Mouse (Mus musculus) stomach, postnatal 0 days (tissue): ENCODE results near the gene Exosc6. TPM values are rescaled to one million over a fixed set of nuclear protein-coding genes. Genes with fewer than 3 reads are reported as not detected.
A peak's percentile ranks its signal among the peaks of the same experiment; 100 is the strongest.

Experiments
- ATAC-seq: fragments of 200-750 bp; cut with Nextera tagmentation; 2 replicates; pipeline ENCODE4 v1.8.0; 2017; ENCODE audit not compliant: low FRiP score, low TSS enrichment
- DNase-seq: peaks from one replicate; pipeline ENCODE4 v3.0.0-alpha.2; 2016; ENCODE audit warnings: low spot score
- H3K27ac ChIP-seq: fragments of 300-500 bp; sonication (generic); replicated peaks from 2 replicates; pipeline ENCODE4 v1.5.1; 2014; ENCODE audit warnings: mild to moderate bottlenecking, control low read depth
- H3K27me3 ChIP-seq: fragments of 300-500 bp; sonication (generic); 2 replicates; pipeline ENCODE4 v1.6.1; 2014; ENCODE audit warnings: low read length; ENCODE audit not compliant: control insufficient read depth, insufficient read depth
- H3K36me3 ChIP-seq: fragments of 300-500 bp; sonication (generic); 2 replicates; pipeline ENCODE4 v1.6.1; 2014; ENCODE audit warnings: low read length, mixed read lengths; ENCODE audit not compliant: control insufficient read depth, insufficient read depth
- H3K4me1 ChIP-seq: fragments of 300-500 bp; sonication (generic); replicated peaks from 2 replicates; pipeline ENCODE4 v1.6.1; 2014; ENCODE audit warnings: antibody characterized with exemption; ENCODE audit not compliant: control insufficient read depth, insufficient read depth
- H3K4me2 ChIP-seq: fragments of 300-500 bp; sonication (generic); replicated peaks from 2 replicates; pipeline ENCODE4 v1.6.1; 2014; ENCODE audit warnings: low read depth, mild to moderate bottlenecking, control low read depth, moderate library complexity
- H3K4me3 ChIP-seq: fragments of 300-500 bp; sonication (generic); 2 replicates; pipeline ENCODE4 v1.5.1; 2014; ENCODE audit warnings: low read depth, low read length, control low read depth
- H3K9ac ChIP-seq: fragments of 300-500 bp; sonication (generic); 2 replicates; pipeline ENCODE4 v1.6.1; 2014; ENCODE audit warnings: mild to moderate bottlenecking, low read length, control low read depth, mixed read lengths
- H3K9me3 ChIP-seq: fragments of 300-500 bp; sonication (generic); 2 replicates; pipeline ENCODE4 v1.6.1; 2016; ENCODE audit warnings: low read length; ENCODE audit not compliant: control insufficient read depth
- CTCF ChIP-seq: IDR thresholded peaks from 2 replicates; pipeline ENCODE4 v1.5.1; 2016; ENCODE audit warnings: antibody characterized with exemption, low read depth, mild to moderate bottlenecking, moderate library complexity
- EP300 ChIP-seq: optimal IDR thresholded peaks from 2 replicates; pipeline ENCODE3; 2016; ENCODE audit warnings: antibody characterized with exemption
- WGBS: fragments of 180-500 bp; shearing (Covaris S2); extraction: QIAGEN DNeasy Blood & Tissue Kit; methylation state at CpG from one replicate; pipeline ENCODE4 v1.1.7; 2014; 5-methylcytosine and 5-hydroxymethylcytosine counted together
- polyA plus RNA-seq: library from polyadenylated mRNA; unstranded; fragments of >200 nt; fragmentation: Nextera tagmentation; extraction: Ambion mirVana; gene quantifications from 2 replicates; pipeline ENCODE4 v1.2.1, GENCODE M21; 2015

The Exosc6 gene
- polyA plus RNA-seq, 1 experiment from 2014 or later = 8.6 TPM

DNA sequence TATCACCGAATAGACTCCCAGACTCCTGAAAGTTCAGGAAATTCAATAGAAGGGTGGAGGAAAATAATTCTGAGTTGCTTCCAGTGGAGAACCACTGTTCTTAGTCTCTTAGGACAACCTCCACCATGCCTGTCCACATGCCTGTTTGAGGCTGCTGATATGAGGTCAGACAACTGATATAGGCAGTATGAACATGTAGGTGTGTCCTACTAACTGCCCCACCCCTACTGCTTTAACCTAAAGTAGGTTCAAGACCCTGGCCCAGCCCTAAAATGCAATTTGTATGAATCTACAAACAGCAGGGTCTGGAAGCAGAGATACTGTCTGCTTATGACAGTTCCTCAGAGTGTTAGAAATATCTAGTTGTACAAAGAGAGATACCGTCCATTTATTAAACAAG, 478 bp upstream of the Exosc6 start:
- H3K36me3 ChIP-seq = peaks cover 33% of the 10 kb centered on the region
- peaks cover 4% of the 10 kb centered on the region; the same call in 1 of the 2 replicates for H3K4me1 ChIP-seq
- no peaks in the 10 kb centered on the region for H3K27me3 ChIP-seq
- H3K4me2 ChIP-seq = no peak overlapping the region
- peak; percentile 48 for ATAC-seq
- H3K27ac ChIP-seq = no peak overlapping the region
- WGBS = 65% methylated on average over 2 of the region's 2 CpGs
- no peak overlapping the region for H3K4me3 ChIP-seq
- H3K9ac ChIP-seq = no peak overlapping the region
- H3K9me3 ChIP-seq = no peaks in the 10 kb centered on the region
- DNase-seq = no peak
- TF ChIP-seq CTCF (no peak), EP300 (no peak)

DNA sequence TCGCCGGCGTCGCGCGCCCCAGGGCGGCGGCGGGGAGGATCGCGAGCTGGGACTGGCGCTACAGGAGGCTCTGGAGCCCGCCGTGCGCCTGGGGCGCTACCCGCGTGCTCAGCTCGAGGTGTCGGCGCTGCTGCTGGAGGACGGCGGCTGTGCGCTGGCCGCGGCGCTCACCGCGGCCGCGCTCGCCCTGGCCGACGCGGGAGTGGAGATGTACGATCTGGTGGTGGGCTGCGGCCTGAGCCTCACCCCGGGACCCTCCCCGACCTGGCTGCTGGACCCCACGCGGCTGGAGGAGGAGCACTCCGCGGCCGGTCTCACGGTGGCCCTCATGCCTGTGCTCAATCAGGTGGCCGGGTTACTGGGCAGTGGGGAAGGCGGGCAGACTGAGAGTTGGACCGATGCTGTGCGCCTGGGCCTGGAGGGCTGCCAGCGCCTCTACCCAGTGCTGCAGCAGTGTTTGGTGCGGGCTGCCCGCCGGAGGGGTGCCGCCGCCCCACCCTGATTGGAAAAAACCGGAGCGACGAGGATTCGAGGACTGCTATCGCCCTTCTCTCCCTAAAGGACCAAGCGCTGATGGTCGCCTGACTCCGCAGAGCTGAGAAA, 653 bp downstream of the Exosc6 start:
- peak; percentile 63 for DNase-seq
- TF ChIP-seq EP300 = no peak
- TF ChIP-seq CTCF = no peak
- WGBS = under 1% methylated on average over 59 of the region's 63 CpGs

DNA sequence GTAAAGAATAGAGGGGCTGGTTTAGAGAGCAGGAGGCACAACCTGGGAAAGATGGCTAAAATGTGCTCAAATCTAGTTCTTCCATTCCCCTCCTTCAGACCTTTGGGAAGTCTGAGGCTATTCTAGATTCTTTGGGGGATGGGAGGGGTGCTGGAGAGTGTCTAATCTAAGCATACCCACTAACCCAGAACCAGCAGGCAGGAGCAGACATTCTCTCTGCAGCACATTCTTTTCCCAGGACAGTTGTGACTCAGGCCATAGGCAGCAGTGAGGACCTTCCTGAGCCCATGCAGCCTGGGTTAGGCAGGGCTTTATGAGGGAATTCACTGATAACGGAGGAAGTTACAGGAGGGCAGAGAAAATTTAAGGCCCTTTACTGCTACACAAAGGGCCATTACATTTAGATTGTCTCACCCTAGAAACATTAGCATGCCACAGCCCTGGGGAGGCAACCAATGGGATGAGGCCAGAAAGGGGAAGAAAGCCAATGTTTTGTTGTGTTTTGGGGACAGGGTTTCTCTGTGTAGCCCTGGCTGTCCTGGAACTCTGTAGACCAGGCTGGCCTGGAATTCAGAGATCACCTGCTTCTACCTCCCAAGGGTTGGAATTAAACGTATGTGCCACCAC, 2.9 kb downstream of the Exosc6 start:
- H3K36me3 ChIP-seq = peaks cover 12% of the 10 kb centered on the region
- no peak for TF ChIP-seq EP300
- no peak for TF ChIP-seq CTCF
- no peak overlapping the region for H3K9ac ChIP-seq
- H3K27me3 ChIP-seq = no peaks in the 10 kb centered on the region
- DNase-seq = no peak
- no peak overlapping the region for H3K4me3 ChIP-seq
- H3K27ac ChIP-seq = no peak overlapping the region
- H3K4me1 ChIP-seq = peaks cover 4% of the 10 kb centered on the region; the same call in 1 of the 2 replicates
- no peaks in the 10 kb centered on the region for H3K9me3 ChIP-seq
- H3K4me2 ChIP-seq = no peak overlapping the region
- ATAC-seq = no peak
- 63% methylated on average over 2 of the region's 2 CpGs for WGBS

More for the DNA sequence above, 653 bp downstream of the Exosc6 start:
- Histone ChIP-seq H3K9ac (peak overlapping the region; percentile 79), H3K4me2 (peak overlapping the region; percentile 99), H3K27me3 (no peaks in the 10 kb centered on the region), H3K36me3 (peaks cover 31% of the 10 kb centered on the region), H3K27ac (peak overlapping the region; percentile 71), H3K9me3 (no peaks in the 10 kb centered on the region), H3K4me1 (peaks cover 4% of the 10 kb centered on the region; the same call in 1 of the 2 replicates), H3K4me3 (peak overlapping the region; percentile 93)
- peak; percentile 66 for ATAC-seq

DNA sequence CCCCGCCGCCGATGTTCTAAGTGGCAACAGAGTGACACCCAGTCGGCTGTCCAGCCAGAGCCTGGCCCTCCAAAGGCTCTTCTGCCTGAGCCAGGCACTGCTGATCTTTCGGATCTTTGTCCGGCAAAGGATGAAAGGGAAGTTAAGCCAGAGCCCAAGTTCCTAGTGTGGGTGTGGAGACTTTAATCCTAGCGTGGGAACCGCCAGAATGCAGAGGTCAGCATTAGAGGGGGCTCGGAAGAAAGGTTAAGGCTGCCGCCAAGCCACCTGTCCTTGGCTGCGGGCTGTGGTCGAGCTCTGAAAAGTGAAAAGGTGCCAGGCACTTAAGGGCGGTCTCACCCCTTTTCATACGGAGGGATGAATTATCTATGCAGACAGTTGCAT, 5.5 kb downstream of the Exosc6 start:
- Histone ChIP-seq H3K4me1 (peaks cover 4% of the 10 kb centered on the region; the same call in 1 of the 2 replicates), H3K27me3 (no peaks in the 10 kb centered on the region), H3K9me3 (no peaks in the 10 kb centered on the region), H3K9ac (peak overlapping the region; percentile 51), H3K36me3 (no peaks in the 10 kb centered on the region), H3K4me3 (peak overlapping the region; percentile 59), H3K4me2 (peak overlapping the region; percentile 70), H3K27ac (no peak overlapping the region)
- no peak for TF ChIP-seq EP300
- TF ChIP-seq CTCF = no peak
- 0% methylated on average over 14 of the region's 14 CpGs for WGBS
- no peak for DNase-seq
- no peak for ATAC-seq

DNA sequence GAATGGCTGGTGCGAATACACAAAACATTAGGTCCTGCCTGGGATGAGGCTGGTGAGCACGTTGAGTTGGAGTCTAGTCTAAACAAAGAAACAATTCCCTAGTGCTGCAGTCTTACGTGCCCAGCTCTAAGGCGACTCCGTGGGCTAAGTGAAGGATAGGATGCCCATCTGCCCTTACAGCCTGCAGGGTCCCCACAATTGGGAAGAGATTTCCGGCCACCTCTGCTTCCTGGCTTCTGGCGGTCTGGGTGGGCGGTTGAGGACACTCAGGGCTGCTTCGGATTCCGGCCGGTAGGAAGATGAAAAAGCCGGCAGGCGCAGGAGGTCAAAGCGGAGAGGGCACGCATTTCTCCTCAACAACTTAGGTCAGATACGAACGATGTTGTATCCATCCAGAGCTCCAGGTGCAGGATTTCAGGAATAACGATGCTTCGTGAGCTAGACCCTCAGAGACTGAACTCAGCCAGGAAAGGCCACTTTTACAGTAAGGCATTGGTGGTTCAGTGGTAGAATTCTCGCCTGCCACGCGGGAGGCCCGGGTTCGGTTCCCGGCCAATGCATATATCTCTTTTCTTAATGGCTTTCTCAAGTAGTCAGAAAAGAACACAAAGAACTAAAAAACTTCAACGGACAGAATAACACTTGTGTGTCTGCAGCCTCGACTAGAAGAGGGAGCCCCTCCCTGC, 6.1 kb downstream of the Exosc6 start:
- Histone ChIP-seq H3K27me3 (no peaks in the 10 kb centered on the region), H3K27ac (no peak overlapping the region)
- no peak for TF ChIP-seq EP300
- no peak; the same call in 1 of the 2 replicates for TF ChIP-seq CTCF

More for the DNA sequence above, 6.1 kb downstream of the Exosc6 start:
- peak overlapping the region; percentile 59 for H3K4me3 ChIP-seq
- DNase-seq (peak; percentile 84), ATAC-seq (peak; percentile 72)
- WGBS = under 1% methylated on average over 27 of the region's 27 CpGs
- peak overlapping the region; percentile 70 for H3K4me2 ChIP-seq
- H3K36me3 ChIP-seq = no peaks in the 10 kb centered on the region
- H3K9ac ChIP-seq = peak overlapping the region; percentile 51
- H3K9me3 ChIP-seq = no peaks in the 10 kb centered on the region
- H3K4me1 ChIP-seq = peaks cover 3% of the 10 kb centered on the region; the same call in 1 of the 2 replicates
